Mouse (Mus musculus) ES-CJ7 (cell line): ENCODE results near the gene Iqcf4.
"Not testable (repeated sequence)": the region's sequence is repeated elsewhere in the genome, so short reads cannot be mapped to it uniquely, and the experiment has no call there.

Experiments used
- DNase-seq: peaks from one replicate; pipeline ENCODE4 v3.0.0; 2011; ENCODE audit warnings: low read depth, low spot score

Iqcf4 gene

GRCm38 (mm10) chr9:106570896-106571295 is at the start of gene Iqcf4:
TSS of gene Iqcf4 (minus strand) at chr9:106570996.
- no peak for DNase-seq

DNA sequence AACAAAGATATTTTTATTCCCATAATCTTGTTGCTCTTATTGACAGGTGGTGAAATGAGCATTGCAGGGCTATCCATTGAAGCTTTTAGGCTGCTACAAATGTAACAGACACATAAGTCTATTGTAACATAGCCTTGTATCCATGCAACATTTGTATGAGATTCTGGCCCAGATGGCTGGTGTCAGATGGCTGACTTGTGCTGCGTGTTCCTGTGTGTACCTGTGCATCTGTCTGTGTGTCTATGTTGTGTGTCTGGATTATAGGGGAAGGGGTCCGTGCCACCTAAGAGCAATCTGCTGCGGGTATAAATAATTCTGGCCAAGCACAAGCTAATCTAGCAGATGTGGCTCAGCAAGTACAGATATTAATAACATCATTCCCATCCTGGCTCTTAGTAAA is 46.7 kb upstream of the Iqcf4 start:
- DNase-seq, result no peak

- DNase-seq, result no peak
Observed at GRCm38 (mm10) chr9:106616306-106616705, 45.5 kb upstream of the Iqcf4 start.

- no peak for DNase-seq
Observed at GRCm38 (mm10) chr9:106614616-106615015, 43.8 kb upstream of the Iqcf4 start.

- no peak for DNase-seq
Observed at GRCm38 (mm10) chr9:106613951-106614350, 43.2 kb upstream of the Iqcf4 start.

GRCm38 (mm10) chr9:106610727-106611126 is 39.9 kb upstream of the Iqcf4 start:
- DNase-seq, result no peak

DNA sequence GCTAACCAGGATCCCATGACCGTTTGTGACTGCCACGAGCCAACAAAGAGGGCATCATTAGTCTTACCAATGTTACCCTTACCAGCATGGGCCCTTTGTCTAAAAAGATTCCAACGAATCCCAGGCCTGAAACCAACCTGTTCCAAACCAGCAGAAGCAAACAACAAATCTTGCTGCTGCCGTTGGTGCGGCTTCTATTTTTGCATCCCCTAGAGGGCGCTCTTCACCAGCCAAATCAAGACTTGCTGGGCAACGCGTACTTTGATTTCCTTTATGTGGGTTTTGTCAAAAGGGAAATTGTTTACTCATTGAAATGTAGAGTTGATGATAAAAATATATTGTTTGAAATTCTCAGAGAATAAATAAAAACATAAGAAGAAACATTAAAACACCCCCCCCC is 29.8 kb upstream of the Iqcf4 start:
- DNase-seq, result peak; percentile 76

DNA sequence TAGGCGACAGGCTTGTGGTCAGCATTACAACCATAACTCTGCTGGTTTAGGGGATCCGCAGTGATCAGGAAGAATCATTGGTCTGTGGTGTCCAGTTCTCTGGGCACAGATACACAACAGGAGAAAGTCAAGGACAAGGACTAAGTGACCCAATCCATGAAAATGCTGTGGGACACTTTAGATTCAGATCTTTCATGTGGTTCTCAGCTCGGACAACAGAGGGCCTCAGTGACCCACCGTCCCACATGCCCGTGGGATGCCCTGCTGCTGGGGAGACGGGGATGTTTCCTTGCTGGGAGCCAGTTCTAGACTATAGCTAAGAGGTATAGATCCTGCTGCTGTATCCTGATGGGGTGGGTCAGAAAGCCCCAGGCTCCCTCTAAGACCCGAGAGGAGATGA is 27.7 kb upstream of the Iqcf4 start:
- DNase-seq, result peak; percentile 35

GRCm38 (mm10) chr9:106595836-106596235 is 25.0 kb upstream of the Iqcf4 start:
- DNase-seq, result no peak

- not testable (repeated sequence) for DNase-seq
Observed at GRCm38 (mm10) chr9:106595402-106595801, 24.6 kb upstream of the Iqcf4 start.

- no peak for DNase-seq
Observed at GRCm38 (mm10) chr9:106592158-106592557, 21.4 kb upstream of the Iqcf4 start.

GRCm38 (mm10) chr9:106582552-106582951 is 11.8 kb upstream of the Iqcf4 start:
- no peak for DNase-seq

DNA sequence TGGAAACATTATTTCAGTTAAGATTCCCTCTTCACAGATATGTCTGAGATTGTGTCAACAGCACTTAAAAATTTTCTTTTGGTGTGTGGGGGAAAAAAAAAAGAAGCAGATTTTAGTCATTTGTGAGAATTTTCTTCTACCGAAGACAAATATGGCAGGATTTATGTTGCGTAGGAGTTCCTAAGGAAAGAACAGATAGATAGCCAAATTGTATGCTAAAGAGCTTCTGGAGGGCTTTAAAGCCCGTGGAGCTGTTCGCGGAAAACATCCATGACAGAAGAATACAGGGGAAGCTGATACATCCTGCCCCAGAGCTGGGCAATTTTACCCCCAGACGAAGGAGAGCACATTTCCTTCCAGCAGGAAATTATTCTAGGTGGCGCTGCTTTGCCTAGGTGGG is 9.2 kb upstream of the Iqcf4 start:
- no peak for DNase-seq

DNA sequence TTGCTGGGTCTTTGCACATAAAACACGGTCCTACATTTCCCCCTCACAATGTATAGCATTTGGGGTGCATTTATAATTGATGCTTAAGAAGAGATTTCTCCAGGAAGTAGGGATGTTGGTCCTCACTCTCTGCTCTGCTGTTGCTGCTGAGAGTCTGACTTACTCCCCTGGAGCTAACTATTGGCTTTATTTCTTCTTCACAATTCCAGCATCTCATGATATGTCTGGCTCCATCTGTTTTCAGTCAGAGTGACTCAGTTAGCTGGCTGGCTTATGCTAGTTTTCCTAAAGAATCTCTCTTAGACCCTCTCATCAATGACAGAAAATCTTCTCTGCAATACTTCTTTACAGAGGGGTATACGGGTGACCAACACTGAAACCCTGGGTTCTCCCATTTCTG is 5.3 kb upstream of the Iqcf4 start:
- no peak for DNase-seq

DNA sequence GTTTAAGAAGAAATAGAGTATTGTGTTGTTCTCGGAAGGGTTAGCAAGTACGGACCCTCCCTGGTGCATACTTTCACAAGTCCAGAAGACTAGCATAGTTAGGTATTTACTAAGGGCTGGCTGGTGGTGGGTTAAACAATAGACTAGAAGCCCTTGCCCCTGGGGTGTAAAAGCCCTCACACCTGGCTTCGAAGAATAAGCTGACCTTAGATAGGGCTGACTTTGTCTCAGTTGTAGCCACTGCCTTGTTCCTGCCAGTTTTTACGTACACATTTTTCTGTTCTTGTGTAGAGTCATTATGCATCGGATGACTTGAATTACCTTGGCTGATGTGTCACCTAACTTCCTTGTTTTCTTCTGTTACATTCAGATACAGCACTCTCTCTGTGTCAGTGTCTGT is 2.6 kb upstream of the Iqcf4 start:
- peak; percentile 10 for DNase-seq

GRCm38 (mm10) chr9:106572186-106572585 is 1.4 kb upstream of the Iqcf4 start:
- no peak for DNase-seq

DNA sequence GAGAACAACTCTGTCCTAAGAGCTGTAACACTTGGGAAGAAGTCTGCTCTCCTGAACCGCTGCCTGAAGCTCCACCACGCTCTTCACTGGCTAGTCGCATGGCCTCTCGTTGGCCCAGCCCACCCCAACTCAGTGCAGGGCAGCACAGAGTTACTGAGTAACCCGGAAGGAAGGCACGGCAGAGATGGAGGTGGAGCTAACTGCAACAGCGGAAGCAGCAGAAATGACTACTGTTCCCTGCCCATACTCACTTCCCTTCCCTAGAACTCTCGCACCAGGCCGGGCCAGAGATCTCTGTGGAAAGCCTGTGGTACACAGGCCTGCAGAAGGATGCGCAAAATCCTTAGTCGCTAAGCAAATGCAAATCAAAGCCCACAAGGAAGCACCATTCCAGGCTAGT is 4.4 kb downstream of the Iqcf4 start:
- DNase-seq, result peak; percentile 52

DNA sequence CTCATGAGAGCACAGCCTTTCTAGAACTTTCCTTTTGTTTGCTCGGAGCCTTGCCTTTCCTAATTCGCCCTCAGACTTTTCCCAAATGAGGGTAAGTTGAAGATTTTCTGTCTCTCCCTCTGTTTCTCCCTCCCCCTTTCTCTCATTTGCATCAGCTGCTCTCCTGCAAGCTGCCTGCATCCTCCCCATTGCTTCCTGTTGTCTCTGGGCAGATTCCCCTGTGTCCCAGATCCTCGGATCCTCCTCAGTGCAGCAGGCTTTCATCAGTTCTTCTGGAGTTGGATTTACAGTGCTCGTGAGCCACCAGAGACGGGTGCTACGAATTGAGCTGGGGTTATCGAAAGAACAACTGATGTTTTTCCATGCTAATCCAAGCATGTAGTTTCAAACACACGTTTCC is 6.8 kb downstream of the Iqcf4 start:
- no peak for DNase-seq

DNA sequence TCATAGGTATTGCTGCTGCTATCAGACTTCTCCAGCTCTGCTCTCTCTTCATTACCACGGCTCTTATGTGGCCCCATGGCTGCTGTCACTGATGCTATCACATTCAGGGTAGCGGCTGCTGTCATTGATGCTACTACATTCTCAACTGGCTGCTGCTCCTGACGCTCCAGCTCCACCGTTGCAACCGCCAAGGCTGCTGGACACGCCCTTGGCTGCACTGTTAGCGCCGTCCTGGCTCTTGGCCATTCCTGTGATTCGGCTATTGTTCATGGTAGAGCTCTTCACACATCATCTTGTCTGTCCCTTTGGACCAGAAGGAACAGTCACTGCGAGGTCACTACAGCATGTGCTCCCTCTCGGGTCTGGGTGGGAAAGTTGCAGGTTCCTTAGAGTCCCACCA is 8.5 kb downstream of the Iqcf4 start:
- no peak for DNase-seq

DNA sequence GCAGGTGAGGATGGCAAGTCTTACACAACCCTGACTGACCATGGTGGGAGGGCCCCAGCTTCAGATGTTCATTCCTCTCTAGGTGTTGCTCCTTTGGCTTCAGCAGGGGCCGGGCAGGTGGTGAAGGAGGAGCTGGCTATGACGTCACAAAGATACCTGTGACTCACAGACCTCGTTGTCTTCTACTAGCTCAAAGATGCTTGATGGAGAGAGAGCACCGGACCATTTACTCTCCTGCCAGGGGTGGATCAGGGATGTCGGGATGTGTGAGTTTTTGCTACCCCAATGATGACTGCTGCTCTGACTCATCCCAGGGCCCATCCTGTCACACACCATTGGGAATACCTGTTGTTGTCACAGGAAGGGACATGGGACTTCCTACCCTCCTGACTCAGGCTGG is 9.3 kb downstream of the Iqcf4 start, which contains the start of gene Iqcf3:
Gene Iqcf3, minus strand, starts transcription at position 101 of the 400 bp plus-strand sequence.
- no peak for DNase-seq

DNA sequence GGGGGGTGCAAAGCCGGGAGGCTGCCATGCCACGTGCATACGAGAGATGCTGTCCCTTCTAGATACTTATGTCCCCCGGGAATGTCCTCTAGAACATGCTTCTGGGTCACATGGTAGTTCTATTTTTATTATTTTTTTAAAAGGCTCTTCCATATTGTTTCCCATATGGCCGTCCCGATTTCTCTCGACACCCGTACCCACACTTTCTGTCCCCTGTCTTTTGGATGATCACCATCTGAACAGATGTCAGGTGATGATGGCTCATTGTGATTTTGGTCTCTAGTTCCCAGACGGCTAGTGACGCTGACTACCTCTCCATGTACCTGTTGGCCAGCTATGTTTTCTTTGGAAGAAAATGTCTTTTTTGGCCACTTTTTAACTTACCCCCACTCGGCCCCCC is 35.8 kb downstream of the Iqcf4 start:
- DNase-seq, result no peak

DNA sequence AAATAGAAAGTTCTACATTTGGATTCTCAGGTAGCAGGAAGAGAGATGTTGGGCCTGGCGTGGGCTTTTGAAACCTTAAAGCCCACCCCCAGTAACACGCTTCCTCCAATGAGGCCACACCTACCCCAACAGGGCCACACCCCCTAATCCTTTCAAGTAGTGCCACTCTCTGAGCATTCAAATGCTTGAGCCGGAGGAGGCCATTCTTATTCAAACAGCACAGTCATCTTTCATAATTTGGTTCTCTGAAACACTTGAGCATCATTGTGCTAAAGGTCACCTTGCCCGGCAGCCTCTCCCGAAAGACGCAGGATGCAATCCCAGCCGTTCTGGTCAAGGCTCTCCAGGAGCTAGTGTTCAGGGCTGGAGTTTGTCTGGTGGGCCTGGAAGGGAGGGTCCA is 36.5 kb downstream of the Iqcf4 start:
- DNase-seq, result peak; percentile 58

- peak; percentile 79 for DNase-seq
Observed at GRCm38 (mm10) chr9:106531833-106532232, 39.0 kb downstream of the Iqcf4 start.

DNA sequence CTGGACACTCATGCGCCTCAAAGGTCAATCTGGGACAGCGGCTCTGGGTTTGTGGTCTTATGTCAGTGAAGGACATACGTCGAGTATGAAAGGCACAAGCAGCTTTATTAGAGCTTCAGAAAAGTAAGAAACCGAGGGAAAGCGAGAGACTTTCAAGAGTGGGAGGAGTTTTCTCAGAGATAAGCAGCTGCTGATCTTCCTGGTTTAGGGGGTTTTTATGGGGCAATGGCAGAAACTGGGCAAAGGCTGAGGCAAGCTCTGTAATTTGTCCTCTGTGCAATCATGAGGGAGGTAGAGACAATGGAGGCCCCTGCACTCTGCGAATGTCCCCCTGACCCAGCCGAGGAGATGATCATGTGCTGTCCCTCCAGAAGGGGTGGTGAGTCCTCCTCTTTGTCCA is 50.9 kb downstream of the Iqcf4 start:
- no peak for DNase-seq

DNA sequence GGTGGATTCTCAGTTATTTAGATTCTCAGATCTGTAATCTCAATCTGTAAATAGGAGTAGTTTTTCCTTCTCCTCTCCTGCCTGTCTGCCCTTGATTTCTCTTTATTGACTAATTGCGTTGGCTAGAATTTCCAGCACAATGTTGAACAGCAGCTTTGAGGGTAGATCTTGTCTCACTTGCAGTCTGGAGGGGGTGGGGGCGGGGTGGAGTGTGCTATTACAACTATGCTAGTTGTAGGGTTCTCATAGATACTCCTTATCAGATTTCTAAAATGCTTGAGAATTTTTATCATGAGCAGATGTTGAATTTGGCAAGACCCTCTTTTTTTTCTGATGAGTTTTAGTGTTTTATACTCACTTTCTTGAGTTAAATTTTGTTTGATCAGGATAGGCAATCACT is 51.4 kb downstream of the Iqcf4 start:
- no peak for DNase-seq
